Mouse (Mus musculus): Measurements from ENCODE around the gene Naa16.

- no peak for TF ChIP-seq POLR2A (IDR thresholded peaks at IDR 0.05; ENCODE audit: borderline replicate concordance, insufficient read depth, low read length)
- no peak for TF ChIP-seq CTCF (IDR thresholded peaks at IDR 0.05; ENCODE audit: borderline replicate concordance, insufficient read depth, low read depth, low read length)
Measured at GRCm38 (mm10) chr14:79299230-79299629, 91.3 kb downstream of the Naa16 start.

All from cerebellum, adult 2 months (tissue).